Mouse (Mus musculus): Measurements from ENCODE around the gene Usp33. TPM values are rescaled to one million over a fixed set of nuclear protein-coding genes. Genes with fewer than 3 reads are reported as not detected.

Usp33 gene
- polyA plus RNA-seq, 1 experiment from 2014 or later, result 28.2 TPM

GRCm38 (mm10) chr3:152405978-152406640 lies 59.8 kb downstream of the Usp33 start:
- 63% methylated on average over 4 of the region's 4 CpGs for WGBS
- Histone ChIP-seq H3K4me3 (no peak overlapping the region), H3K9me3 (no peaks in the 10 kb centered on the region), H3K9ac (no peak overlapping the region), H3K27me3 (replicated peaks) (no peaks in the 10 kb centered on the region), H3K4me2 (no peak overlapping the region), H3K36me3 (peaks cover 3% of the 10 kb centered on the region; the same call in 1 of the 2 replicates), H3K27ac (replicated peaks) (peak overlapping the region; percentile 53), H3K4me1 (peaks cover 69% of the 10 kb centered on the region)
- ATAC-seq (ENCODE audit: extremely low read depth, insufficient number of reproducible peaks, low FRiP score, low TSS enrichment), result no peak

GRCm38 (mm10) chr3:152410980-152411551 lies 64.8 kb downstream of the Usp33 start:
- H3K4me1 ChIP-seq, result peaks cover 58% of the 10 kb centered on the region
- no peaks in the 10 kb centered on the region for H3K27me3 ChIP-seq (replicated peaks)
- no peak for ATAC-seq (ENCODE audit: extremely low read depth, insufficient number of reproducible peaks, low FRiP score, low TSS enrichment)
- H3K4me3 ChIP-seq, result no peak overlapping the region
- no peaks in the 10 kb centered on the region for H3K9me3 ChIP-seq
- no peak overlapping the region for H3K9ac ChIP-seq
- no peak overlapping the region for H3K4me2 ChIP-seq
- 64% methylated on average over 7 of the region's 7 CpGs for WGBS
- H3K36me3 ChIP-seq, result peaks cover 3% of the 10 kb centered on the region; the same call in 1 of the 2 replicates
- H3K27ac ChIP-seq (replicated peaks), result no peak overlapping the region

GRCm38 (mm10) chr3:152412362-152412761 lies 66.1 kb downstream of the Usp33 start:
- Histone ChIP-seq H3K36me3 (peaks cover 3% of the 10 kb centered on the region; the same call in 1 of the 2 replicates), H3K4me2 (no peak overlapping the region), H3K9me3 (no peaks in the 10 kb centered on the region), H3K9ac (no peak overlapping the region), H3K4me1 (peaks cover 54% of the 10 kb centered on the region), H3K27ac (replicated peaks) (no peak overlapping the region), H3K4me3 (no peak overlapping the region), H3K27me3 (replicated peaks) (no peaks in the 10 kb centered on the region)
- ATAC-seq (ENCODE audit: extremely low read depth, insufficient number of reproducible peaks, low FRiP score, low TSS enrichment), result no peak
- 73% methylated on average over 4 of the region's 4 CpGs for WGBS

- peaks cover 46% of the 10 kb centered on the region for H3K36me3 ChIP-seq
- WGBS, result 89% methylated on average over 8 of the region's 8 CpGs
- no peaks in the 10 kb centered on the region; the same call in 1 of the 2 replicates for H3K4me1 ChIP-seq
- no peak overlapping the region for H3K4me2 ChIP-seq
- no peak overlapping the region for H3K9ac ChIP-seq
- no peaks in the 10 kb centered on the region for H3K9me3 ChIP-seq
- no peak for ATAC-seq (ENCODE audit: extremely low read depth, insufficient number of reproducible peaks, low FRiP score, low TSS enrichment)
- H3K27ac ChIP-seq (replicated peaks), result no peak overlapping the region
- no peaks in the 10 kb centered on the region for H3K27me3 ChIP-seq (replicated peaks)
- H3K4me3 ChIP-seq, result no peak overlapping the region
These were observed 82.6 kb downstream of the Usp33 start for GRCm38 (mm10) chr3:152428925-152429324.

- Histone ChIP-seq H3K9ac (no peak overlapping the region), H3K27ac (replicated peaks) (no peak overlapping the region), H3K27me3 (replicated peaks) (no peaks in the 10 kb centered on the region), H3K4me1 (no peaks in the 10 kb centered on the region; the same call in 1 of the 2 replicates), H3K4me2 (no peak overlapping the region), H3K9me3 (no peaks in the 10 kb centered on the region), H3K4me3 (no peak overlapping the region), H3K36me3 (peaks cover 39% of the 10 kb centered on the region)
- WGBS, result 92% methylated on average over 7 of the region's 7 CpGs
- ATAC-seq (ENCODE audit: extremely low read depth, insufficient number of reproducible peaks, low FRiP score, low TSS enrichment), result no peak
These were observed 86.4 kb downstream of the Usp33 start for GRCm38 (mm10) chr3:152432677-152433076.

- H3K36me3 ChIP-seq, result peaks cover 32% of the 10 kb centered on the region
- no peaks in the 10 kb centered on the region for H3K27me3 ChIP-seq (replicated peaks)
- no peak overlapping the region for H3K4me2 ChIP-seq
- no peaks in the 10 kb centered on the region; the same call in 1 of the 2 replicates for H3K4me1 ChIP-seq
- no peak for ATAC-seq (ENCODE audit: extremely low read depth, insufficient number of reproducible peaks, low FRiP score, low TSS enrichment)
- H3K9me3 ChIP-seq, result no peaks in the 10 kb centered on the region
- no peak overlapping the region for H3K9ac ChIP-seq
- H3K4me3 ChIP-seq, result no peak overlapping the region
- no peak overlapping the region for H3K27ac ChIP-seq (replicated peaks)
These were observed 89.3 kb downstream of the Usp33 start for GRCm38 (mm10) chr3:152435590-152435989.

- Histone ChIP-seq H3K4me3 (no peak overlapping the region), H3K4me2 (no peak overlapping the region), H3K9ac (no peak overlapping the region), H3K36me3 (peaks cover 23% of the 10 kb centered on the region), H3K9me3 (no peaks in the 10 kb centered on the region), H3K27ac (replicated peaks) (no peak overlapping the region), H3K4me1 (no peaks in the 10 kb centered on the region), H3K27me3 (replicated peaks) (no peaks in the 10 kb centered on the region)
- WGBS, result 95% methylated on average over 7 of the region's 7 CpGs
- no peak for ATAC-seq (ENCODE audit: extremely low read depth, insufficient number of reproducible peaks, low FRiP score, low TSS enrichment)
These were observed 91.8 kb downstream of the Usp33 start for GRCm38 (mm10) chr3:152438068-152438467.

- Histone ChIP-seq H3K4me1 (no peaks in the 10 kb centered on the region), H3K9me3 (no peaks in the 10 kb centered on the region), H3K4me2 (no peak overlapping the region), H3K27me3 (replicated peaks) (no peaks in the 10 kb centered on the region), H3K27ac (replicated peaks) (no peak overlapping the region), H3K36me3 (peaks cover 15% of the 10 kb centered on the region), H3K9ac (no peak overlapping the region), H3K4me3 (no peak overlapping the region)
- no peak for ATAC-seq (ENCODE audit: extremely low read depth, insufficient number of reproducible peaks, low FRiP score, low TSS enrichment)
- WGBS, result 88% methylated on average over 4 of the region's 4 CpGs
These were observed 96.5 kb downstream of the Usp33 start for GRCm38 (mm10) chr3:152442795-152443194.

Other genes with a start within 250 kb of the Usp33 start
- 3.2 and 4.6 TPM in 2 replicates for gene Gipc2, start 180.2 kb upstream of the Usp33 start, polyA plus RNA-seq (2015; fragmentation: Nextera tagmentation; extraction: Ambion mirVana)
- gene Dnajb4, start 136.2 kb upstream of the Usp33 start, polyA plus RNA-seq (2015; fragmentation: Nextera tagmentation; extraction: Ambion mirVana), result 38.3 and 47.6 TPM in 2 replicates
- gene Fubp1, start 136.1 kb upstream of the Usp33 start, polyA plus RNA-seq (2015; fragmentation: Nextera tagmentation; extraction: Ambion mirVana), result 118 and 128 TPM in 2 replicates
- gene Nexn, start 80.1 kb upstream of the Usp33 start, polyA plus RNA-seq (2015; fragmentation: Nextera tagmentation; extraction: Ambion mirVana), result 192 and 211 TPM in 2 replicates
- 10.8 and 12.0 TPM in 2 replicates for gene Miga1, start 6.1 kb upstream of the Usp33 start, polyA plus RNA-seq (2015; fragmentation: Nextera tagmentation; extraction: Ambion mirVana)
- 29.5 and 31.0 TPM in 2 replicates for gene Zzz3, start 49.0 kb downstream of the Usp33 start, polyA plus RNA-seq (2015; fragmentation: Nextera tagmentation; extraction: Ambion mirVana)

Data from heart, embryonic 13.5 days (tissue).